Mouse (Mus musculus): Measurements from ENCODE around the gene Olfr279. TPM values are rescaled to one million over a fixed set of nuclear protein-coding genes. Genes with fewer than 3 reads are reported as not detected.

Olfr279 gene
- total RNA-seq, 1 experiment: 0.04 TPM

DNA sequence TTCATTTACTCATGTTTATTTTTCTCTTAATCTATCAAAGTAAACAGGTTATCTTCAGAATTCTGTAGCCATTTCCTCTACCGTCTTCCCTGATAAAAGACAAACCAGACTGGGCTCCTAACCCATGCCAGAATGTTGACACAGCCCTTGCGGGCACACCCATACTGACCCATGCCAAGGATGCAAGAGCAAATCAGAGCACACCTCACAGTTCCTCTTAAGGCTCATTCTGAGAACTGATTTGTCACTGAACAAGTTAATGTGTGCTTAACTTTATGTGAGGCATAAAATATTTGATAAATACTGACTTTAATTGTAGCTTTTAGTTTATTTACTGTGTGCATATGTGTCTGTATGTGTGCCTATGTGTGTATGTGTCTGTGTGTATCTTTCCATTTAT lies 870 bp upstream of the Olfr279 start:
- H3K4me1 ChIP-seq (ENCODE audit: control insufficient read depth in 2 of 2, insufficient read depth in 2 of 2, low read length in 2 of 2, poor library complexity in 1 of 2): no peaks in the 10 kb centered on the region
- no peak overlapping the region for H3K9ac ChIP-seq (ENCODE audit: insufficient read depth, low read depth, low read length, poor library complexity, severe bottlenecking)
- no peak for DNase-seq (ENCODE audit: low read depth, low spot score)
- no peak overlapping the region for H3K4me3 ChIP-seq (ENCODE audit: insufficient read depth in 1 of 2, low read depth in 1 of 2, low read length in 2 of 2, poor library complexity in 1 of 2, severe bottlenecking in 1 of 2)
- H3K9me3 ChIP-seq (ENCODE audit: control insufficient read depth, insufficient read depth, low read depth, low read length): no peaks in the 10 kb centered on the region
- TF ChIP-seq MAFK (IDR thresholded peaks at IDR 0.05; ENCODE audit: insufficient read depth, low read depth, low read length): no peak
- TF ChIP-seq HCFC1 (IDR thresholded peaks at IDR 0.05; ENCODE audit: borderline replicate concordance, insufficient read depth, low read length): no peak
- no peak for TF ChIP-seq CHD2 (IDR thresholded peaks at IDR 0.05; ENCODE audit: low read depth, low read length)
- no peak for TF ChIP-seq ZNF384 (IDR thresholded peaks at IDR 0.05; ENCODE audit: low read depth, low read length)
- no peak for TF ChIP-seq ZC3H11A (IDR thresholded peaks at IDR 0.05; ENCODE audit: borderline replicate concordance, low read depth, low read length)
- H3K27ac ChIP-seq (ENCODE audit: insufficient read depth, low read depth, low read length, poor library complexity, severe bottlenecking): no peak overlapping the region
- in situ Hi-C loops (cut with MboI; ENCODE audit: low sequenced_read_pairs in 2 of 2, unreplicated experiment in 2 of 2): no loop called here
- H3K36me3 ChIP-seq (ENCODE audit: control insufficient read depth, insufficient read depth, low read length, poor library complexity, severe bottlenecking): no peaks in the 10 kb centered on the region

GRCm38 (mm10) chr15:98497631-98498030 lies 5.4 kb downstream of the Olfr279 start:
- TF ChIP-seq MAFK (IDR thresholded peaks at IDR 0.05; ENCODE audit: insufficient read depth, low read depth, low read length): no peak
- TF ChIP-seq ZNF384 (IDR thresholded peaks at IDR 0.05; ENCODE audit: low read depth, low read length): no peak
- TF ChIP-seq ZC3H11A (IDR thresholded peaks at IDR 0.05; ENCODE audit: borderline replicate concordance, low read depth, low read length): no peak
- no peak for TF ChIP-seq HCFC1 (IDR thresholded peaks at IDR 0.05; ENCODE audit: borderline replicate concordance, insufficient read depth, low read length)
- no peak for TF ChIP-seq CHD2 (IDR thresholded peaks at IDR 0.05; ENCODE audit: low read depth, low read length)
- in situ Hi-C loops (cut with MboI; ENCODE audit: low sequenced_read_pairs in 2 of 2, unreplicated experiment in 2 of 2): no loop called here
- Histone ChIP-seq H3K27ac (ENCODE audit: insufficient read depth, low read depth, low read length, poor library complexity, severe bottlenecking) (no peak overlapping the region), H3K9ac (ENCODE audit: insufficient read depth, low read depth, low read length, poor library complexity, severe bottlenecking) (no peak overlapping the region), H3K4me1 (ENCODE audit: control insufficient read depth in 2 of 2, insufficient read depth in 2 of 2, low read length in 2 of 2, poor library complexity in 1 of 2) (peaks cover 0 to 7% of the 10 kb centered on the region in 2 experiments; a peak in 1 of 4 replicates), H3K9me3 (ENCODE audit: control insufficient read depth, insufficient read depth, low read depth, low read length) (no peaks in the 10 kb centered on the region), H3K36me3 (ENCODE audit: control insufficient read depth, insufficient read depth, low read length, poor library complexity, severe bottlenecking) (no peaks in the 10 kb centered on the region), H3K4me3 (ENCODE audit: insufficient read depth in 1 of 2, low read depth in 1 of 2, low read length in 2 of 2, poor library complexity in 1 of 2, severe bottlenecking in 1 of 2) (peak overlapping the region in 1 of 2 experiments; percentile 15; a peak in 1 of 4 replicates)
- no peak for DNase-seq (ENCODE audit: low read depth, low spot score)

- Histone ChIP-seq H3K9ac (ENCODE audit: insufficient read depth, low read depth, low read length, poor library complexity, severe bottlenecking) (no peak overlapping the region), H3K4me1 (ENCODE audit: control insufficient read depth in 2 of 2, insufficient read depth in 2 of 2, low read length in 2 of 2, poor library complexity in 1 of 2) (peaks cover 0 to 6% of the 10 kb centered on the region in 2 experiments; a peak in 1 of 4 replicates), H3K27ac (ENCODE audit: insufficient read depth, low read depth, low read length, poor library complexity, severe bottlenecking) (no peak overlapping the region), H3K4me3 (ENCODE audit: insufficient read depth in 1 of 2, low read depth in 1 of 2, low read length in 2 of 2, poor library complexity in 1 of 2, severe bottlenecking in 1 of 2) (no peak overlapping the region), H3K9me3 (ENCODE audit: control insufficient read depth, insufficient read depth, low read depth, low read length) (no peaks in the 10 kb centered on the region), H3K36me3 (ENCODE audit: control insufficient read depth, insufficient read depth, low read length, poor library complexity, severe bottlenecking) (no peaks in the 10 kb centered on the region)
- TF ChIP-seq ZNF384 (IDR thresholded peaks at IDR 0.05; ENCODE audit: low read depth, low read length): no peak
- TF ChIP-seq CHD2 (IDR thresholded peaks at IDR 0.05; ENCODE audit: low read depth, low read length): no peak
- TF ChIP-seq MAFK (IDR thresholded peaks at IDR 0.05; ENCODE audit: insufficient read depth, low read depth, low read length): no peak
- TF ChIP-seq HCFC1 (IDR thresholded peaks at IDR 0.05; ENCODE audit: borderline replicate concordance, insufficient read depth, low read length): no peak
- no peak for TF ChIP-seq ZC3H11A (IDR thresholded peaks at IDR 0.05; ENCODE audit: borderline replicate concordance, low read depth, low read length)
- in situ Hi-C loops (cut with MboI; ENCODE audit: low sequenced_read_pairs in 2 of 2, unreplicated experiment in 2 of 2): no loop called here
- DNase-seq (ENCODE audit: low read depth, low spot score): no peak
Measured at GRCm38 (mm10) chr15:98503317-98503716, 11.1 kb downstream of the Olfr279 start.

- no peaks in the 10 kb centered on the region for H3K36me3 ChIP-seq (ENCODE audit: control insufficient read depth, insufficient read depth, low read length, poor library complexity, severe bottlenecking)
- in situ Hi-C loops (cut with MboI; ENCODE audit: low sequenced_read_pairs in 2 of 2, unreplicated experiment in 2 of 2): no loop called here
- no peaks in the 10 kb centered on the region for H3K9me3 ChIP-seq (ENCODE audit: control insufficient read depth, insufficient read depth, low read depth, low read length)
- TF ChIP-seq MAFK (IDR thresholded peaks at IDR 0.05; ENCODE audit: insufficient read depth, low read depth, low read length): no peak
- no peak for TF ChIP-seq CHD2 (IDR thresholded peaks at IDR 0.05; ENCODE audit: low read depth, low read length)
- TF ChIP-seq ZNF384 (IDR thresholded peaks at IDR 0.05; ENCODE audit: low read depth, low read length): no peak
- no peak for TF ChIP-seq HCFC1 (IDR thresholded peaks at IDR 0.05; ENCODE audit: borderline replicate concordance, insufficient read depth, low read length)
- no peak for TF ChIP-seq ZC3H11A (IDR thresholded peaks at IDR 0.05; ENCODE audit: borderline replicate concordance, low read depth, low read length)
- H3K4me3 ChIP-seq (ENCODE audit: insufficient read depth in 1 of 2, low read depth in 1 of 2, low read length in 2 of 2, poor library complexity in 1 of 2, severe bottlenecking in 1 of 2): no peak overlapping the region
- H3K4me1 ChIP-seq (ENCODE audit: control insufficient read depth in 2 of 2, insufficient read depth in 2 of 2, low read length in 2 of 2, poor library complexity in 1 of 2): peaks cover 0 to 6% of the 10 kb centered on the region in 2 experiments; a peak in 1 of 4 replicates
- H3K27ac ChIP-seq (ENCODE audit: insufficient read depth, low read depth, low read length, poor library complexity, severe bottlenecking): no peak overlapping the region
- no peak overlapping the region for H3K9ac ChIP-seq (ENCODE audit: insufficient read depth, low read depth, low read length, poor library complexity, severe bottlenecking)
- DNase-seq (ENCODE audit: low read depth, low spot score): peak; percentile 89
Measured at GRCm38 (mm10) chr15:98504514-98504913, 12.3 kb downstream of the Olfr279 start.

Measured in ES-E14 (cell line).